Mouse (Mus musculus): ENCODE measurements around the gene Kpnb1.
"Not testable (repeated sequence)": the region's sequence is repeated elsewhere in the genome, so short reads cannot be mapped to it uniquely, and the experiment has no call there.

Kpnb1 gene

GRCm38 (mm10) chr11:97187764-97188642, at the start of gene Kpnb1:
Gene Kpnb1, minus strand, starts transcription at chr11:97187881.
- CTCF ChIA-PET: interaction anchor here (0.6 kb wide), 1 partner anchor 91 kb away, joined by 10 read pairs; no protein-coding TSS in a partner anchor

- CTCF ChIA-PET: interaction anchor here (0.7 kb wide), 1 partner anchor 261 kb away, joined by 3 read pairs; no protein-coding TSS in a partner anchor
Observed at GRCm38 (mm10) chr11:97232436-97232835, 44.8 kb upstream of the Kpnb1 start.

GRCm38 (mm10) chr11:97229396-97229795, 41.7 kb upstream of the Kpnb1 start:
- CTCF ChIA-PET: no interaction called here

- CTCF ChIA-PET: no interaction called here
Observed at GRCm38 (mm10) chr11:97228985-97229384, 41.3 kb upstream of the Kpnb1 start.

GRCm38 (mm10) chr11:97226131-97226530, 38.5 kb upstream of the Kpnb1 start:
- CTCF ChIA-PET: no interaction called here

- CTCF ChIA-PET: no interaction called here
Observed at GRCm38 (mm10) chr11:97223485-97223884, 35.8 kb upstream of the Kpnb1 start.

- CTCF ChIA-PET: no interaction called here
Observed at GRCm38 (mm10) chr11:97221611-97222010, 33.9 kb upstream of the Kpnb1 start.

- CTCF ChIA-PET: interaction anchor here (0.7 kb wide), 1 partner anchor 44 kb away, joined by 3 read pairs; no protein-coding TSS in a partner anchor
Observed at GRCm38 (mm10) chr11:97220211-97220610, 32.5 kb upstream of the Kpnb1 start.

GRCm38 (mm10) chr11:97214411-97214810, 26.7 kb upstream of the Kpnb1 start:
- CTCF ChIA-PET: no interaction called here

GRCm38 (mm10) chr11:97210728-97211400, 23.2 kb upstream of the Kpnb1 start:
- CTCF ChIA-PET: no interaction called here

GRCm38 (mm10) chr11:97207011-97207422, 19.3 kb upstream of the Kpnb1 start:
- CTCF ChIA-PET: no interaction called here

- CTCF ChIA-PET: interaction anchor here (0.6 to 0.8 kb wide), 2 partner anchors 460 to 788 kb away, joined by 3 read pairs; no protein-coding TSS in a partner anchor
Observed at GRCm38 (mm10) chr11:97199519-97199918, 11.8 kb upstream of the Kpnb1 start.

GRCm38 (mm10) chr11:97198601-97199000, 10.9 kb upstream of the Kpnb1 start:
- CTCF ChIA-PET: interaction anchor here (0.8 kb wide), 1 partner anchor 459 kb away, joined by 3 read pairs; no protein-coding TSS in a partner anchor

GRCm38 (mm10) chr11:97197021-97197420, 9.3 kb upstream of the Kpnb1 start:
- CTCF ChIA-PET: interaction anchor here (0.6 kb wide), 1 partner anchor 126 kb away, joined by 5 read pairs; no protein-coding TSS in a partner anchor

- CTCF ChIA-PET: interaction anchor here (0.6 kb wide), 1 partner anchor 126 kb away, joined by 5 read pairs; no protein-coding TSS in a partner anchor
Observed at GRCm38 (mm10) chr11:97196541-97196940, 8.9 kb upstream of the Kpnb1 start.

GRCm38 (mm10) chr11:97192621-97192951, 4.9 kb upstream of the Kpnb1 start:
- CTCF ChIA-PET: no interaction called here

- CTCF ChIA-PET: no interaction called here
Observed at GRCm38 (mm10) chr11:97191915-97192620, 4.4 kb upstream of the Kpnb1 start.

- CTCF ChIA-PET: no interaction called here
Observed at GRCm38 (mm10) chr11:97190992-97191391, 3.3 kb upstream of the Kpnb1 start.

GRCm38 (mm10) chr11:97189645-97190044, 2.0 kb upstream of the Kpnb1 start:
- CTCF ChIA-PET: not testable (repeated sequence)

GRCm38 (mm10) chr11:97189231-97189630, 1.6 kb upstream of the Kpnb1 start:
- CTCF ChIA-PET: no interaction called here

- CTCF ChIA-PET: no interaction called here
Observed at GRCm38 (mm10) chr11:97188643-97188955, 918 bp upstream of the Kpnb1 start.
